Mouse (Mus musculus): ENCODE data around the gene Ndufc1.

GRCm38 (mm10) chr3:51380660-51381014 lies 28.2 kb downstream of the Ndufc1 start:
- no peak for TF ChIP-seq CTCF (IDR thresholded peaks at IDR 0.05; ENCODE audit: extremely low read depth, insufficient read length, insufficient replicate concordance, low read depth, low read length)
- no peak for TF ChIP-seq POLR2A (IDR thresholded peaks at IDR 0.05; ENCODE audit: low read depth, low read length)

Data from small intestine, adult 2 months (tissue).